Mouse (Mus musculus) CH12.LX (cell line): ENCODE results near the gene Nfe2l1. TPM values are rescaled to one million over a fixed set of nuclear protein-coding genes. Genes with fewer than 3 reads are reported as not detected.

ENCODE experiments used
- DNase-seq: peaks from one replicate; pipeline ENCODE4 v3.0.0-alpha.2; 2013; ENCODE audit errors: extremely low read depth
- H3K27ac ChIP-seq: 2 replicates; pipeline ENCODE4 v1.5.1; 2012; ENCODE audit warnings: low read depth, mild to moderate bottlenecking, control low read depth, moderate library complexity; ENCODE audit not compliant: insufficient read depth
- H3K27me3 ChIP-seq: replicated peaks from 2 replicates; pipeline ENCODE3; 2012; ENCODE audit warnings: inconsistent platforms
- H3K36me3 ChIP-seq, 2 experiments: replicated peaks in 1 of 2; 2 replicates each; pipeline versions ENCODE3 to v1.6.1; 2012; ENCODE audit warnings: inconsistent platforms in 1 of 2, low read length in 1 of 2, mild to moderate bottlenecking in 1 of 2, mixed read lengths in 1 of 2, moderate library complexity in 1 of 2; ENCODE audit not compliant: control insufficient read depth in 1 of 2, insufficient read depth in 1 of 2
- H3K4me1 ChIP-seq, 2 experiments: 2 replicates each; pipeline ENCODE4 v1.6.1; 2012; ENCODE audit warnings: inconsistent platforms in 1 of 2, moderate library complexity in 1 of 2; ENCODE audit not compliant: insufficient read depth in 2 of 2, control insufficient read depth in 1 of 2
- H3K4me2 ChIP-seq: 2 replicates; pipeline ENCODE4 v1.6.1; 2012; ENCODE audit warnings: low read depth, mild to moderate bottlenecking, control low read depth; ENCODE audit not compliant: poor library complexity, insufficient read depth, severe bottlenecking
- H3K4me3 ChIP-seq, 3 experiments: fragments of 150-350 bp in 1 of 3; sonication (generic) in 1 of 3; replicated peaks in 1 of 3; 2 replicates each; pipeline versions ENCODE3 to v1.5.1; 2011 to 2012; ENCODE audit warnings: low read depth in 2 of 3, low read length in 2 of 3, mild to moderate bottlenecking in 2 of 3, moderate library complexity in 2 of 3, control low read depth in 1 of 3, improper control_type of control experiment in 1 of 3, inconsistent platforms in 1 of 3, mixed read lengths in 1 of 3; ENCODE audit not compliant: poor library complexity in 1 of 3
- H3K79me2 ChIP-seq: replicated peaks from 2 replicates; pipeline ENCODE4 v1.6.1; 2012; ENCODE audit warnings: mild to moderate bottlenecking, moderate library complexity; ENCODE audit not compliant: control insufficient read depth, poor library complexity, insufficient read depth, severe bottlenecking; ENCODE audit errors: extremely low read depth
- H3K9ac ChIP-seq: 2 replicates; pipeline ENCODE4 v1.6.1; 2012; ENCODE audit warnings: low read depth, mild to moderate bottlenecking, control low read depth, moderate library complexity; ENCODE audit not compliant: insufficient read depth
- H3K9me3 ChIP-seq: replicated peaks from 2 replicates; pipeline ENCODE3; 2012; ENCODE audit warnings: low read length, inconsistent platforms, mixed read lengths
- BHLHE40 ChIP-seq: IDR thresholded peaks from 2 replicates; pipeline ENCODE4 v1.6.1; 2011; ENCODE audit warnings: mild to moderate bottlenecking, low read depth, low read length, improper control_type of control experiment
- CHD1 ChIP-seq: IDR thresholded peaks from 2 replicates; pipeline ENCODE4 v1.6.1; 2012; ENCODE audit warnings: low read depth, low read length, improper control_type of control experiment, inconsistent platforms
- E2F4 ChIP-seq: IDR thresholded peaks from 2 replicates; pipeline ENCODE4 v1.6.1; 2011; ENCODE audit warnings: low read depth, low read length, improper control_type of control experiment; ENCODE audit not compliant: insufficient replicate concordance
- EP300 ChIP-seq: IDR thresholded peaks from 2 replicates; pipeline ENCODE4 v1.6.1; 2011; ENCODE audit warnings: low read length, improper control_type of control experiment
- ETS1 ChIP-seq: conservative IDR thresholded peaks from 2 replicates; pipeline ENCODE4 v1.6.1; 2012; ENCODE audit warnings: low read depth, mild to moderate bottlenecking, inconsistent platforms, low read length, improper control_type of control experiment, moderate library complexity
- GABPA ChIP-seq: IDR thresholded peaks from 2 replicates; pipeline ENCODE4 v1.6.1; 2012; ENCODE audit warnings: low read depth, low read length, improper control_type of control experiment, inconsistent platforms; ENCODE audit not compliant: insufficient replicate concordance
- HCFC1 ChIP-seq: IDR thresholded peaks from 2 replicates; pipeline ENCODE4 v1.6.1; 2012; ENCODE audit warnings: low read depth, mild to moderate bottlenecking, inconsistent platforms, low read length, improper control_type of control experiment
- IRF4 ChIP-seq: IDR thresholded peaks from 2 replicates; pipeline ENCODE4 v1.6.1; 2014; ENCODE audit warnings: low read depth, mild to moderate bottlenecking, inconsistent platforms, low read length, improper control_type of control experiment
- JUN ChIP-seq: IDR thresholded peaks from 2 replicates; pipeline ENCODE4 v1.6.1; 2011; ENCODE audit warnings: low read depth, mild to moderate bottlenecking, low read length, improper control_type of control experiment, moderate library complexity; ENCODE audit not compliant: insufficient read depth
- JUND ChIP-seq: conservative IDR thresholded peaks from 2 replicates; pipeline ENCODE4 v1.6.1; 2011; ENCODE audit warnings: low read depth, low read length, improper control_type of control experiment
- KAT2A ChIP-seq: IDR thresholded peaks from 2 replicates; pipeline ENCODE4 v1.6.1; 2012; ENCODE audit warnings: low read length, improper control_type of control experiment, inconsistent platforms; ENCODE audit not compliant: insufficient replicate concordance
- MYC ChIP-seq: IDR thresholded peaks from 2 replicates; pipeline ENCODE4 v1.6.1; 2011; ENCODE audit warnings: low read depth, mild to moderate bottlenecking, improper control_type of control experiment, low read length
- PAX5 ChIP-seq: IDR thresholded peaks from 2 replicates; pipeline ENCODE4 v1.6.1; 2012; ENCODE audit warnings: low read length, inconsistent platforms, mixed read lengths
- POLR2A ChIP-seq: IDR thresholded peaks from 2 replicates; pipeline ENCODE4 v1.6.1; 2011; ENCODE audit warnings: low read depth, mild to moderate bottlenecking, improper control_type of control experiment, low read length
- POLR2AphosphoS2 ChIP-seq: IDR thresholded peaks from 2 replicates; pipeline ENCODE4 v1.6.1; 2011; ENCODE audit warnings: low read depth, low read length, improper control_type of control experiment
- RAD21 ChIP-seq: IDR thresholded peaks from 2 replicates; pipeline ENCODE4 v1.6.1; 2011; ENCODE audit warnings: low read depth, mild to moderate bottlenecking, low read length, improper control_type of control experiment, moderate library complexity
- RCOR1 ChIP-seq: conservative IDR thresholded peaks from 2 replicates; pipeline ENCODE4 v1.6.1; 2012; ENCODE audit warnings: low read depth, mild to moderate bottlenecking, inconsistent platforms, low read length, improper control_type of control experiment
- SMC3 ChIP-seq: IDR thresholded peaks from 2 replicates; pipeline ENCODE4 v1.6.1; 2011; ENCODE audit warnings: low read depth, low read length, improper control_type of control experiment
- TBP ChIP-seq: conservative IDR thresholded peaks from 2 replicates; pipeline ENCODE4 v1.6.1; 2011; ENCODE audit warnings: low read depth, low read length, improper control_type of control experiment
- UBTF ChIP-seq: IDR thresholded peaks from 2 replicates; pipeline ENCODE4 v1.6.1; 2012; ENCODE audit warnings: low read depth, mild to moderate bottlenecking, inconsistent platforms, low read length, improper control_type of control experiment, moderate library complexity
- ZMIZ1 ChIP-seq: IDR thresholded peaks from 2 replicates; pipeline ENCODE4 v1.6.1; 2012; ENCODE audit warnings: low read depth, mild to moderate bottlenecking, inconsistent platforms, low read length, improper control_type of control experiment
- dilution Hi-C: fragments of 300-500 bp; cut with MboI; formaldehyde crosslinking; loops from 2 replicates; pipeline ENCODE4 v1.14.3; 2020; ENCODE audit warnings: low sequenced_read_pairs; ENCODE audit not compliant: extremely low pct_unique_long_range_greater_than_20kb, extremely low pct_ligation_motif_present
- in situ Hi-C: fragments of 300-500 bp; cut with MboI; formaldehyde crosslinking; loops from 3 replicates; pipeline ENCODE4 v1.14.3; 2019; ENCODE audit warnings: low sequenced_read_pairs, low pct_ligation_motif_present, low pct_unique_long_range_greater_than_20kb, mixed read lengths
- polyA plus RNA-seq: library from polyadenylated mRNA; unstranded; fragments of >175 nt; gene quantifications from 2 replicates; pipeline ENCODE4 v1.2.1, GENCODE M21; 2012; ENCODE audit warnings: low read depth; ENCODE audit not compliant: insufficient read length
- total RNA-seq, 2 experiments: library from RNA; depleted of rRNA; stranded (reverse); fragments of 300-350 nt in 1 of 2; fragments of >200 nt in 1 of 2; gene quantifications; 2 replicates each; pipeline ENCODE4 v1.2.3; 2012 to 2014

Gene Nfe2l1
- total and polyA plus RNA-seq, 3 experiments: 77.7 to 169 (median 145) TPM

- Histone ChIP-seq H3K9me3 (no peaks in the 10 kb centered on the region), H3K36me3 (peaks cover 16 to 33% of the 10 kb centered on the region in 2 experiments), H3K79me2 (peaks cover 56% of the 10 kb centered on the region), H3K9ac (peak overlapping the region; percentile 94), H3K4me1 (peaks cover 12 to 54% of the 10 kb centered on the region in 2 experiments), H3K27ac (peak overlapping the region; percentile 2; the same call in 1 of the 2 replicates), H3K4me3 (peak overlapping the region; percentile 53 to 79 (median 78)), H3K27me3 (no peaks in the 10 kb centered on the region), H3K4me2 (peak overlapping the region; percentile 91)
- in situ Hi-C loops (no loop called here), dilution Hi-C loops (no loop called here)
- DNase-seq: no peak
- TF ChIP-seq UBTF (no peak), PAX5 (no peak), BHLHE40 (no peak), JUND (no peak), TBP (no peak), GABPA (no peak), IRF4 (no peak), E2F4 (no peak), POLR2AphosphoS2 (no peak), KAT2A (no peak), JUN (no peak), RCOR1 (no peak), EP300 (no peak), ZMIZ1 (no peak), HCFC1 (no peak), RAD21 (no peak), CHD1 (no peak), ETS1 (no peak), POLR2A (no peak)
Observed at GRCm38 (mm10) chr11:96827062-96827581, 2.6 kb downstream of the Nfe2l1 start.

GRCm38 (mm10) chr11:96826481-96826880, 3.3 kb downstream of the Nfe2l1 start:
- Histone ChIP-seq H3K9me3 (no peaks in the 10 kb centered on the region), H3K4me2 (peak overlapping the region; percentile 91), H3K27ac (peak overlapping the region; percentile 25; the same call in 1 of the 2 replicates), H3K9ac (peak overlapping the region; percentile 94), H3K79me2 (peaks cover 62% of the 10 kb centered on the region), H3K36me3 (peaks cover 23 to 39% of the 10 kb centered on the region in 2 experiments), H3K4me3 (peak overlapping the region; percentile 4 to 79 (median 53)), H3K27me3 (no peaks in the 10 kb centered on the region), H3K4me1 (peaks cover 10 to 53% of the 10 kb centered on the region in 2 experiments)
- TF ChIP-seq MYC: no peak
- TF ChIP-seq SMC3: no peak
- dilution Hi-C loops: no loop called here
- in situ Hi-C loops: no loop called here
- no peak for DNase-seq
